Mouse (Mus musculus): ENCODE measurements around the gene Npc2.

Npc2 gene

GRCm38 (mm10) chr12:84772726-84773441, at the start of gene Npc2, which contains the start of gene Isca2:
Npc2 (minus strand) TSS chr12:84773152.
Isca2 (plus strand) TSS chr12:84773251.
- peak; percentile 96 to 98 for DNase-seq

GRCm38 (mm10) chr12:84819236-84820168, 46.5 kb upstream of the Npc2 start:
- DNase-seq = no peak

DNA sequence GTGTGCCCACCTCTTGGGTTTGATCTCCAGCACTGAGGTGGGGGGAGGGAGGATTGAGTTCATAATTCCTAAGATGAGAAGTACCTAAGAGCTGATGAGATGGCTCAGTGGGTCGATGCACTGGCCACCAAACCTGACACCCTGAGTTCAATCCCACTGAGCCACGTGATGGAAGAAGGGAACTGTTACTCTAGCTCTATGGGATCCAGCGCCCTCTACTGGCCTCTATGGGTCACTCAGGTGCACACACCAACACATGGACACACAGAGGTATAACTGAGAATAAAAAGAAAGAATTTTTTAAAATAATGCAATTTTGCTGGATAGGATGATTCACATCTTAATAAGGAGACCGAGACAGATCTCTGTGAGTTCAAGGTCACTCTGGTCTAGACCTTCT, 45.5 kb upstream of the Npc2 start:
- no peak for DNase-seq

GRCm38 (mm10) chr12:84814663-84815325, 41.8 kb upstream of the Npc2 start:
- no peak for DNase-seq

- DNase-seq = peak in 1 of 2 experiments; percentile 25
Observed at GRCm38 (mm10) chr12:84813773-84814172, 40.8 kb upstream of the Npc2 start.

DNA sequence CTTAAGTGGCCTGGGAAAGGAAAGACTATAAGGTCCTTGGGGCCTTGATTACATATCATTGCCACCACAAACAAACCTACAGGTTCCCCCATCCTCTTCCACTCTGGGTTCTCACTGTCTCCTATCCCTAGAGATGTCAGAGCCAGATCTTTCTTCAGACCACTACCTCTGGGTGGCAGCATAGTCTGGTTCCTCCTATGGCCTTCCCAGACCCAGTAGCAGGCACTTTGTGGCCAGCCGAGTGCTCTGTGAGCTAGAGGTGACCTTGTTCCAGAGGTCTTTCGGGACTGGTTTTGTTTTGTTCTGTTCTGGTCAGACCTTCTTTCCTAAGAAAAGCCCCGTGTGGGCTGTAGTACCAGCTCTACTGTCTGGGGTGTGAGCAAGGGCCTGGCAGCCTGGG, 39.1 kb upstream of the Npc2 start:
- DNase-seq = peak in 1 of 2 experiments; percentile 21

GRCm38 (mm10) chr12:84811510-84811909, 38.6 kb upstream of the Npc2 start:
- DNase-seq = no peak

DNA sequence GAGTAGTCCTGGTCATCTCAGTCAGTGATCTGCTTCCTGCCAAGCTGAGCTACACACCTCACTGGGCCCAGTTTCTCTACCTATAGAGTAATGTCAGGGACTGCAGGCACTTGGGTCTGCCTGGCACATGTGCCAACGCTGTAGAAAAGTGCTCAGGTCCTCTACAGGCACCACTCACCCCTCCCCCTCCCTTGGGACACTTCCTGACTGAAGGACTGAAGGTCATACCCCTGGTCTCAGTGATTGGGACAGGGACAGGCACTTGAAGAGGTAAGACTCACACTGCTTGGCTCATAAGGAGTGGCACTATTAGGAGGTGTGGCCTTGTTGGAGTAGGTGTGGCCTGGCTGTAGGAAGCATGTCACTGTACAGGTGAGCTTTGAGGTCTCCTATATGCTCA, 37.9 kb upstream of the Npc2 start:
- DNase-seq = no peak

- DNase-seq = no peak
Observed at GRCm38 (mm10) chr12:84809033-84809432, 36.1 kb upstream of the Npc2 start.

GRCm38 (mm10) chr12:84807351-84807750, 34.4 kb upstream of the Npc2 start:
- DNase-seq = no peak

GRCm38 (mm10) chr12:84806726-84807125, 33.8 kb upstream of the Npc2 start:
- no peak for DNase-seq

- DNase-seq = no peak
Observed at GRCm38 (mm10) chr12:84806010-84806409, 33.1 kb upstream of the Npc2 start.

- peak; percentile 31 to 36 for DNase-seq
Observed at GRCm38 (mm10) chr12:84805228-84805842, 32.4 kb upstream of the Npc2 start.

- DNase-seq = no peak
Observed at GRCm38 (mm10) chr12:84802625-84803024, 29.7 kb upstream of the Npc2 start.

DNA sequence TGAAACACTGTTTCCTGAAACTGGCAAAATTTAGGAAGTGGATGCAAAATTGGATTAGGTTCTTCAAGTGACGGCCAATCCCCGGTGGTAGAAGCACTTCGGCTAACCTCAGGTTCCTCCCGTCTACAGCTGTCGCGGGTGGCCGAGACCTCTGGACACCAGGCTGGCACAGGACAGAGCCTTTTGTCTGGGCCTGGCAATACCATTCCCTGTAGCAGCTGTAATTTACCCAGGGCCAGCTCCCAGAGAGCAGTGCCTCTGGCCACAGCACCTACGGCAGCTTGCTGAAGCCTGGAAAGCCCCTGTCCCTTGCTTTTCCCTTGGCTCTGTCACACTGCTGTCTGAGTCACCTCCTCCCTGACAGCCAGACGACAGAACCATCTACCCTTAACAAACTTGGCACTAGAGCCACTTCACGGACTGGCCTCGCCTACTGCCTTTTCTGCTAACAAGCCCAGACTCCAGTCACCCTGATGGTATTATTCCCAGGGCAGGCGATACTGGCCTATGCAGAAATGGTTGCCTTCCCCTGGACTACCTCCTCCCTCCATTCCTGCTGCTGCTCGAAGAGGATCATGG, 28.7 kb upstream of the Npc2 start:
- no peak for DNase-seq

- peak; percentile 28 to 33 for DNase-seq
Observed at GRCm38 (mm10) chr12:84800419-84800818, 27.5 kb upstream of the Npc2 start.

DNA sequence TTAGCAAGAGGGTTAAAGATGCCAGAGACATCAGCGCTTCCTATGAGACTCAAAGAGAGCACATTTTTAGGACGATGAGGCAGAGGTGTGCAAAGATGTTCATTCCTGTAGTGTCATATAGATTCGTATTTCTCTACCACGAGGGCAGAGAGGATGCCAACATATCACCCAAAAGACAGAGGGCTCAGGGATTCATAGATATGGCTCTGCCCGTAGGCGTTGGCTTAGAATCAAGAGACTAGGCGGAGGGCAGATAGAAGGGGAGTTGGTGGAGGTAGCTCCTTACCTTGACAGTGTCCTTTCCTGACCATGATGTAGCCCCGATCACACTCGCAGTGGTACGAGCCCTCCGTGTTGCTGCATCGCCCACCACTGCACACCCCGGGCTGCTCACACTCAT, 26.1 kb upstream of the Npc2 start:
- no peak for DNase-seq

GRCm38 (mm10) chr12:84794647-84795046, 21.7 kb upstream of the Npc2 start:
- DNase-seq = no peak

DNA sequence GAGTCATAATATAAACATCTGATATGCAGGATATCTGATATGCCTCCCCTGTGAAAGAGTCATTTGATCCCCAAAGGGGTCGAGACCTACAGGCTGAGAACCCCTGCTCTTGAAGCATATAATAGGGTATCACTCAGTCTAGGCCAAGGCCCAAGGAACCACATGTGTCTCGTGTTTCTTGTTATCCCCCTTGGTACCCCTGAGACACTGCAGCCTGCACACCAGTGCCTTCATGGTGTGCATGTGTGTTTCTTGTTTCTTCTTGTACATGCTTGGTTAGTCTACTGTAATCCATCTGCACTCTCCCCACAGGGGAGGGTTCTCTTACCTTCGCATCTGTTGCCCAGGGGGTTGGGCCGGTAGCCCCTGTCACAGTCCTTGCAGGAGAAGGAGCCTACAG, 19.7 kb upstream of the Npc2 start:
- no peak for DNase-seq

- peak; percentile 28 to 42 for DNase-seq
Observed at GRCm38 (mm10) chr12:84790853-84791252, 17.9 kb upstream of the Npc2 start.

- DNase-seq = no peak
Observed at GRCm38 (mm10) chr12:84786091-84786490, 13.1 kb upstream of the Npc2 start.

GRCm38 (mm10) chr12:84784604-84785381, 11.8 kb upstream of the Npc2 start:
- peak; percentile 96 for DNase-seq

All from kidney, postnatal 4 days (tissue).